Mouse (Mus musculus) testis, postnatal 10 days (tissue): ENCODE measurements around the gene Fam129a.

Experiments
- DNase-seq: peaks from one replicate; pipeline ENCODE4 v3.0.0; 2021; ENCODE audit warnings: low spot score

Fam129a gene

GRCm38 (mm10) chr1:151626631-151627030 is 55.6 kb downstream of the Fam129a start:
- DNase-seq = no peak

GRCm38 (mm10) chr1:151627141-151627540 is 56.2 kb downstream of the Fam129a start:
- no peak for DNase-seq

GRCm38 (mm10) chr1:151629591-151630250 is 58.7 kb downstream of the Fam129a start:
- no peak for DNase-seq

GRCm38 (mm10) chr1:151630251-151630628 is 59.3 kb downstream of the Fam129a start:
- DNase-seq = no peak

GRCm38 (mm10) chr1:151631061-151631460 is 60.1 kb downstream of the Fam129a start:
- no peak for DNase-seq

GRCm38 (mm10) chr1:151631703-151632294 is 60.8 kb downstream of the Fam129a start:
- DNase-seq = no peak

GRCm38 (mm10) chr1:151632567-151633356 is 61.8 kb downstream of the Fam129a start:
- DNase-seq = no peak

- no peak for DNase-seq
These were observed 65.7 kb downstream of the Fam129a start for GRCm38 (mm10) chr1:151636637-151637036.

GRCm38 (mm10) chr1:151637351-151637922 is 66.5 kb downstream of the Fam129a start:
- no peak for DNase-seq

- DNase-seq = no peak
These were observed 67.4 kb downstream of the Fam129a start for GRCm38 (mm10) chr1:151638357-151638756.

- no peak for DNase-seq
These were observed 67.8 kb downstream of the Fam129a start for GRCm38 (mm10) chr1:151638770-151639169.

- DNase-seq = no peak
These were observed 75.4 kb downstream of the Fam129a start for GRCm38 (mm10) chr1:151646380-151646779.

GRCm38 (mm10) chr1:151648099-151648498 is 77.1 kb downstream of the Fam129a start:
- DNase-seq = no peak

- DNase-seq = no peak
These were observed 86.1 kb downstream of the Fam129a start for GRCm38 (mm10) chr1:151657042-151657605.

- no peak for DNase-seq
These were observed 87.4 kb downstream of the Fam129a start for GRCm38 (mm10) chr1:151658291-151658830.

GRCm38 (mm10) chr1:151659636-151660035 is 88.7 kb downstream of the Fam129a start:
- DNase-seq = no peak

- DNase-seq = no peak
These were observed 89.3 kb downstream of the Fam129a start for GRCm38 (mm10) chr1:151660251-151660650.

- DNase-seq = no peak
These were observed 89.9 kb downstream of the Fam129a start for GRCm38 (mm10) chr1:151660883-151661282.

- DNase-seq = no peak
These were observed 90.9 kb downstream of the Fam129a start for GRCm38 (mm10) chr1:151661684-151662439.

GRCm38 (mm10) chr1:151662958-151663357 is 92.0 kb downstream of the Fam129a start:
- DNase-seq = no peak

GRCm38 (mm10) chr1:151664384-151664783 is 93.4 kb downstream of the Fam129a start:
- DNase-seq = no peak
